Mouse (Mus musculus) heart, embryonic 10.5 days (tissue): ENCODE data around the gene Plpp3. TPM values are rescaled to one million over a fixed set of nuclear protein-coding genes. Genes with fewer than 3 reads are reported as not detected.
A peak's percentile ranks its signal among the peaks of the same experiment; 100 is the strongest.

ENCODE experiments used
- DNase-seq: peaks from one replicate; pipeline ENCODE4 v3.0.0-alpha.2; 2017; ENCODE audit warnings: low spot score
- H3K27ac ChIP-seq: fragments of 300-500 bp; sonication (generic); 2 replicates; pipeline ENCODE4 v1.5.1; 2016; ENCODE audit warnings: mild to moderate bottlenecking
- H3K27me3 ChIP-seq: fragments of 300-500 bp; sonication (generic); 2 replicates; pipeline ENCODE4 v1.6.1; 2016; ENCODE audit warnings: mild to moderate bottlenecking; ENCODE audit not compliant: poor library complexity, insufficient read depth, severe bottlenecking
- H3K36me3 ChIP-seq: fragments of 300-500 bp; sonication (generic); 2 replicates; pipeline ENCODE4 v1.6.1; 2016; ENCODE audit warnings: mild to moderate bottlenecking, moderate library complexity
- H3K4me1 ChIP-seq: fragments of 300-500 bp; sonication (generic); 2 replicates; pipeline ENCODE4 v1.6.1; 2016; ENCODE audit warnings: mild to moderate bottlenecking
- H3K4me3 ChIP-seq: fragments of 300-500 bp; sonication (generic); 2 replicates; pipeline ENCODE4 v1.5.1; 2016; ENCODE audit warnings: mild to moderate bottlenecking, moderate library complexity
- H3K9me3 ChIP-seq: fragments of 300-500 bp; sonication (generic); 2 replicates; pipeline ENCODE4 v1.6.1; 2016; ENCODE audit warnings: mild to moderate bottlenecking, moderate library complexity
- WGBS: fragments of 180-500 bp; shearing (Covaris S2); methylation state at CpG from one replicate; pipeline ENCODE4 v1.1.7; 2016; 5-methylcytosine and 5-hydroxymethylcytosine counted together
- polyA plus RNA-seq: library from polyadenylated mRNA; unstranded; fragments of >200 nt; fragmentation: Nextera tagmentation; extraction: Ambion mirVana; gene quantifications from 2 replicates; pipeline ENCODE4 v1.2.1, GENCODE M21; 2016

Gene Plpp3
- polyA plus RNA-seq, 1 experiment from 2014 or later = 38.5 TPM

GRCm38 (mm10) chr4:105162676-105163075 lies 5.5 kb downstream of the Plpp3 start:
- Histone ChIP-seq H3K27ac (no peak overlapping the region), H3K36me3 (0 out of 2 replicates have a peak, but pooled peaks cover 13% of the 10 kb centered on the region), H3K4me1 (peaks cover 18% of the 10 kb centered on the region), H3K27me3 (no peaks in the 10 kb centered on the region), H3K9me3 (no peaks in the 10 kb centered on the region), H3K4me3 (no peak overlapping the region)
- DNase-seq = no peak
- WGBS = 57% methylated on average over 2 of the region's 2 CpGs

DNA sequence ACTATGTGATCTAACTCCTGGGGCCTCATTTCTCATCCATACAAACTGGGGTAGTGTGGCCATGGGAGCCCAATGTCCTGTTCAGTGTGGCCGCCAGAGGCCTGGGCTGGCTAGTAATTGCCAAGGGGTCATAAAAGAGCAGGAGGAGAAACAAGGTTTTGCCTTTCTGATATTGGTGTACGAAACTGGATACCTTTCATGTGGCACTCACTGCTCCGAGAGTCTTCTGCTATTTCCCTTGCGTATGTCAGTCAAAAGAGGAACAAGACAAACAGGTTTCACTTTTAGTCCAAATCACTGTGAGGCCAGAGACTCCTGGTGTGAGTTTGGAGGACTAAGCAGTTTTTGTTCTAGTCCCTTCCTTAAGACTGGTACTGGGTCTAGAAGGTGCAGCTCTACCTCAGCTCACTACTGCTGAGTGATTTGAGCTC lies 6.8 kb downstream of the Plpp3 start:
- Histone ChIP-seq H3K4me1 (peaks cover 19% of the 10 kb centered on the region), H3K27ac (no peak overlapping the region), H3K27me3 (no peaks in the 10 kb centered on the region), H3K36me3 (0 out of 2 replicates have a peak, but pooled peaks cover 13% of the 10 kb centered on the region), H3K9me3 (no peaks in the 10 kb centered on the region), H3K4me3 (no peak overlapping the region)
- DNase-seq = no peak
- 72% methylated on average over 4 of the region's 4 CpGs for WGBS

DNA sequence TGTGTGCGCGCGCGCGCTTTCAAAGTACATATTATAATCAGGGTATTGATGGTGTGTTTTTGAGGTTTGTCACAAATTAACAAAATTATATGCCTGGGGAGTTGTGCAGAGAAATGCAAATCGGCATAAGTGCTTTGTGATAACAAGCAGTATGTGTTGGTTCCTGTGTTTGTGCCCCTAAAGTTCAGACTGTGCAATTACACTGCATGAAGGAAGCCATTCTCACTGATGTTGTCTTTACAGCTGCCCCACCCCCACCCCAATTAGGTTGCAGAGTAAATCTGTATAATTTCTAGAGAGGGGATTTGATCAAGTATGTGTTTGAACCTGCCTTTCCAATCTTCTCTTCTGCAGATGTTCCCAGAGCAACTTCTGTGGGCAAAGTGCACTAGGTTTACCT lies 7.8 kb downstream of the Plpp3 start:
- peaks cover 14% of the 10 kb centered on the region for H3K4me1 ChIP-seq
- H3K36me3 ChIP-seq = 0 out of 2 replicates have a peak, but pooled peaks cover 13% of the 10 kb centered on the region
- no peaks in the 10 kb centered on the region for H3K27me3 ChIP-seq
- H3K4me3 ChIP-seq = no peak overlapping the region
- no peaks in the 10 kb centered on the region for H3K9me3 ChIP-seq
- WGBS = 94% methylated on average over 6 of the region's 6 CpGs
- H3K27ac ChIP-seq = no peak overlapping the region
- no peak for DNase-seq

GRCm38 (mm10) chr4:105169093-105169571 lies 12.0 kb downstream of the Plpp3 start:
- Histone ChIP-seq H3K27me3 (no peaks in the 10 kb centered on the region), H3K4me1 (peaks cover 19% of the 10 kb centered on the region), H3K27ac (no peak overlapping the region), H3K9me3 (no peaks in the 10 kb centered on the region), H3K36me3 (peaks cover 12% of the 10 kb centered on the region; the same call in 1 of the 2 replicates), H3K4me3 (no peak overlapping the region)
- no peak for DNase-seq
- 72% methylated on average over 7 of the region's 7 CpGs for WGBS

- H3K9me3 ChIP-seq = no peaks in the 10 kb centered on the region
- peaks cover 19% of the 10 kb centered on the region for H3K4me1 ChIP-seq
- no peaks in the 10 kb centered on the region for H3K27me3 ChIP-seq
- DNase-seq = no peak
- peaks cover 10% of the 10 kb centered on the region; the same call in 1 of the 2 replicates for H3K36me3 ChIP-seq
- H3K27ac ChIP-seq = no peak overlapping the region
- no peak overlapping the region for H3K4me3 ChIP-seq
- 61% methylated on average over 16 of the region's 16 CpGs for WGBS
Measured at GRCm38 (mm10) chr4:105169826-105170810, 13.0 kb downstream of the Plpp3 start.

DNA sequence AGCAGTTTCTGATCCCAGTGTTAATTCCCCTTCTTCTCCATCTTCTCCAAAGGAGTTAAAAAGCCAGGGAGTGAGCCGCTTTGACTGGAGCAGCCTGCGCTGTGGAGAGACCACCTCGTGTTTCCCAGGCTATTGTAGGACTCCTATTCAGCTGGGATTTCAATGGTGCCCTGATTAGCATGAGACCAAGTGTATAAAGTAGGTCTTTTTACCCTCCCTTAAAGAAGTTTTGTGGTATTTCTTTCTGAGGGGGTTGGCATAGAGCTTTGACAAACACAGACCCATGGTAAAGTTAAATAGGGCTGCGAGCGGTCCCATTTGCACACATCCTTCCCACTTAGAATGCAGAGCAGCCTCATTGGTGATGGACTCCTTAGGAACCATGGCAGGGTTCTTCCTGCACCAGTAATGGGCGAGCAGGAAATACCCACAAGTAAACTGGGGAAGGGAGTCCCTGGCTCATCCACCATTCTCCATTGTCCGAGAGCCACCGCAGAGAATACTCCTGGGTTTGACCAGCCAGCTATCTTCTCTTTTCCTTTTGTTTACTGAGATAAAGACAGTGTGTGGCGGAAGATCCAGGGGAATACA lies 13.8 kb downstream of the Plpp3 start:
- Histone ChIP-seq H3K4me1 (peaks cover 19% of the 10 kb centered on the region), H3K27ac (no peak overlapping the region), H3K4me3 (no peak overlapping the region), H3K9me3 (no peaks in the 10 kb centered on the region), H3K36me3 (peaks cover 10% of the 10 kb centered on the region; the same call in 1 of the 2 replicates), H3K27me3 (no peaks in the 10 kb centered on the region)
- 54% methylated on average over 9 of the region's 9 CpGs for WGBS
- peak; percentile 65 for DNase-seq

DNA sequence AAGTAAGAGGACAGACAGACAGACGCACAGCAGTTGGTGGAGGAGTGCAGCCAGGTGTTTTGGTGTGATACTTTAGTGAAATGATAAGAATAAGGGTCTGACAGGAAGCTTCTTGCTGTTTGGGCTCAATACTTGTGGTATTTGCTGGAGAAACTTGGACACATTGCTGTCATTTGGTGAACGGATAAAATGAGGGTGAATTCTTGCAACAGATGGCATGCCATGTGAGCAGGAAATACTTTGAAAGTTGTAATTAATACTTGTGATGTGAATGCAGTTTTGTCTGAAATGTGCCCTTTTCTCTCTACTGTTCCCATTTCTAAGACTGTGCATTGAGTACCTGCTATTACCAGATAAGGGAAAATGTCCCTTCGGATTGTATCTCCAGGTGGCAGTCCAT lies 14.3 kb downstream of the Plpp3 start:
- no peak for DNase-seq
- H3K9me3 ChIP-seq = no peaks in the 10 kb centered on the region
- peaks cover 19% of the 10 kb centered on the region for H3K4me1 ChIP-seq
- no peak overlapping the region for H3K27ac ChIP-seq
- 58% methylated on average over 3 of the region's 3 CpGs for WGBS
- no peaks in the 10 kb centered on the region for H3K27me3 ChIP-seq
- H3K36me3 ChIP-seq = peaks cover 10% of the 10 kb centered on the region; the same call in 1 of the 2 replicates
- H3K4me3 ChIP-seq = no peak overlapping the region

DNA sequence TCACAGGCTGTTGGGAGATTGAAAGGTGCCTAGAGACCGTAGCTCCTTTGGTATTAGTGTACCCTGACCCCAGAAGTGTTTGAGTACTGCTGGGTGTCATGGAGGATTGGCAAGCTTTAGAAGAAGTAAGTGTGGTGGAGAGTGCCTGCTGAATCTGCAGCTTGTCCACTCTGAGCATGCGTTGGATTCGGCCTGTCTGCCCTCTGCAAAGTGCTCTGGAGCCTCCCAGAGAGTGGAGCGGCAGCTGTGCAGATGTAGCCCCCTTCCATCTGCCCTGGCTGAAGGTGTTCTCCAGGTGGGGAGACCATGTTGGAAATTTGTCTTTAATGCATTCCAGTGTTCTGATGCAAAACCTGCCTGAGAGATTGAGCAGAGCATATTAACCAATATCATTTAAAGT lies 17.6 kb downstream of the Plpp3 start:
- Histone ChIP-seq H3K27me3 (no peaks in the 10 kb centered on the region), H3K9me3 (no peaks in the 10 kb centered on the region), H3K27ac (no peak overlapping the region), H3K4me1 (peaks cover 19% of the 10 kb centered on the region), H3K4me3 (no peak overlapping the region), H3K36me3 (peaks cover 10% of the 10 kb centered on the region; the same call in 1 of the 2 replicates)
- WGBS = 78% methylated on average over 4 of the region's 4 CpGs
- peak; percentile 13 for DNase-seq

GRCm38 (mm10) chr4:105175255-105176035 lies 18.3 kb downstream of the Plpp3 start:
- peaks cover 10% of the 10 kb centered on the region; the same call in 1 of the 2 replicates for H3K36me3 ChIP-seq
- peak; percentile 69 for DNase-seq
- H3K4me1 ChIP-seq = peaks cover 19% of the 10 kb centered on the region
- 65% methylated on average over 16 of the region's 16 CpGs for WGBS
- H3K9me3 ChIP-seq = no peaks in the 10 kb centered on the region
- no peaks in the 10 kb centered on the region for H3K27me3 ChIP-seq
- H3K27ac ChIP-seq = no peak overlapping the region
- no peak overlapping the region for H3K4me3 ChIP-seq

DNA sequence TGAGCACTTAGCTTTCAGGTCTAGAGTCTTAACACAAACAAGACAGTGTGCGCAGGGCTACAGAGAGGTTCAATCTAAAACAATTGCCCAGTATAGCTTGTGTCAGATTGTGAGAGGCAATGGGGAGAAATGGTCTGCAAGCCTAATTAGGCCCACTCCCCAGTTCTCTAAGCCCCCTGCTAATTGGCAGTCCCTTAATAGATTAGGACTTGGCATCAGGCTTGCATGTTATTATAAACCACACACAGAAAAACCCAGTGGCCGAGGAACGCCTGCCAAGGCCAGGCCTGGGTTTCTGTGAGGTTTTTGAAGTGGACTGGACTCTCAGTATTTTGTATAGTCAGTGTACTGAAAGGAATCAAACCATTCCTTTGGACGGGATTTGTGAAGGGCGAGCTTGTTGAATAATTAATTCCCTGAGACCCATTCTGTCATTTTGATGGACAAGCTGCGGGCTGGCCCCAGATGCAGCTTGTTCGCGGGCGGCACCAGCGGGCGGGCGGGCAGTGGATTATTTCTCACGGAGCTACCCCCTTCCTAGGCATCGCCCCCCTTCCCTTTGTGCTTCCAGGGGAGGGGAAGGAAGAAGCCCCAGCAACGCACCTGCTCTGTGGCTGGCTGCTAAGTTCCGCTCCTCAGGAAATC lies 24.0 kb downstream of the Plpp3 start:
- Histone ChIP-seq H3K4me3 (no peak overlapping the region), H3K27me3 (no peaks in the 10 kb centered on the region), H3K4me1 (peaks cover 26% of the 10 kb centered on the region), H3K9me3 (no peaks in the 10 kb centered on the region), H3K27ac (no peak overlapping the region), H3K36me3 (no peaks in the 10 kb centered on the region; the same call in 1 of the 2 replicates)
- 63% methylated on average over 16 of the region's 16 CpGs for WGBS
- peak; percentile 69 for DNase-seq

DNA sequence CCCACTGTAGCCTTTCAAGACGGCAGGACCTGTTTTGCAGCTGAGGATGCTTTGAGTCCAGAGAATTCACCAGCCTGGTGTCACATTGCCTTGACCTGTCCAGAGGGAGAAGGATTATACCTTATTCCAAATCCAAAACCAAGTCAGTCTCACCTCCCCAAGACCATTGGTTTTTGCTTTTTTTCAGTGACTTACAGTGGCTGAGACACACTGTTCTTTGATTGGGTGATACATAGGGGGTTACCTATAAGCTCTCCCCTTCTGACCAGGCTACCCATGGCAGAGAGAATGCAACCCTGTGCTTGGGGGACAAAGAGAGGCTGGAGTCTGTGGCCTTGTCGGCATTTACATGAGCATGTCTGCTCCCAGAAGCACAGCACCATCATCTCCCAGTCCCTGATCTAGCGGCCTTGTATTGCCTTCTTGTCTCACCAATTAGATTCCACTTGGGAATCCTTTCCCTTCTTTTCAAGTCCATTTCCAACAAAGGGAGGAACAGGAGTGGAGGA lies 24.6 kb downstream of the Plpp3 start:
- no peaks in the 10 kb centered on the region; the same call in 1 of the 2 replicates for H3K36me3 ChIP-seq
- H3K4me1 ChIP-seq = peaks cover 26% of the 10 kb centered on the region
- no peak overlapping the region for H3K4me3 ChIP-seq
- peaks cover 3% of the 10 kb centered on the region; the same call in 1 of the 2 replicates for H3K27me3 ChIP-seq
- H3K9me3 ChIP-seq = no peaks in the 10 kb centered on the region
- WGBS = 68% methylated on average over 3 of the region's 3 CpGs
- DNase-seq = peak; percentile 41
- no peak overlapping the region for H3K27ac ChIP-seq

GRCm38 (mm10) chr4:105182249-105182648 lies 25.1 kb downstream of the Plpp3 start:
- no peaks in the 10 kb centered on the region; the same call in 1 of the 2 replicates for H3K36me3 ChIP-seq
- no peaks in the 10 kb centered on the region for H3K9me3 ChIP-seq
- no peak overlapping the region for H3K27ac ChIP-seq
- DNase-seq = peak; percentile 67
- H3K4me3 ChIP-seq = no peak overlapping the region
- 63% methylated on average over 5 of the region's 5 CpGs for WGBS
- H3K27me3 ChIP-seq = peaks cover 5% of the 10 kb centered on the region; the same call in 1 of the 2 replicates
- peaks cover 26% of the 10 kb centered on the region for H3K4me1 ChIP-seq
